Mouse (Mus musculus) lung, adult 2 months (tissue): ENCODE measurements around the gene Ica1.

Experiments used
- CTCF ChIP-seq: fragments of 200-500 bp; IDR thresholded peaks from 2 replicates; pipeline ENCODE4 v1.5.1; 2011; ENCODE audit warnings: mild to moderate bottlenecking, low read length, control low read depth; ENCODE audit not compliant: insufficient read depth
- POLR2A ChIP-seq: fragments of 200-500 bp; IDR thresholded peaks from 2 replicates; pipeline ENCODE4 v1.6.1; 2011; ENCODE audit warnings: low read depth, mild to moderate bottlenecking, control low read depth, low read length, borderline replicate concordance; ENCODE audit errors: extremely low read depth

GRCm38 (mm10) chr6:8660076-8660475 is 118.2 kb downstream of the Ica1 start:
- TF ChIP-seq CTCF: no peak
- TF ChIP-seq POLR2A: no peak
